Mouse (Mus musculus) forebrain, embryonic 13.5 days (tissue): Measurements from ENCODE around the gene Ralb. TPM values are rescaled to one million over a fixed set of nuclear protein-coding genes. Genes with fewer than 3 reads are reported as not detected.

Source experiments
- ATAC-seq: fragments of 200-750 bp; cut with Nextera tagmentation; 2 replicates; pipeline ENCODE4 v1.8.0; 2017
- H3K27ac ChIP-seq: fragments of 300-500 bp; sonication (generic); 2 replicates; pipeline ENCODE4 v1.5.1; 2015; ENCODE audit warnings: inconsistent platforms, mild to moderate bottlenecking, moderate library complexity
- H3K27me3 ChIP-seq: fragments of 300-500 bp; sonication (generic); 2 replicates; pipeline ENCODE4 v1.6.1; 2015; ENCODE audit warnings: mild to moderate bottlenecking, inconsistent platforms
- H3K36me3 ChIP-seq: fragments of 300-500 bp; sonication (generic); 2 replicates; pipeline ENCODE4 v1.6.1; 2015; ENCODE audit warnings: mild to moderate bottlenecking, inconsistent platforms; ENCODE audit not compliant: poor library complexity, severe bottlenecking
- H3K4me1 ChIP-seq: fragments of 300-500 bp; sonication (generic); 2 replicates; pipeline ENCODE4 v1.6.1; 2015; ENCODE audit warnings: inconsistent platforms
- H3K4me2 ChIP-seq: fragments of 300-500 bp; sonication (generic); 2 replicates; pipeline ENCODE4 v1.6.1; 2015; ENCODE audit warnings: inconsistent platforms, mild to moderate bottlenecking, moderate library complexity
- H3K4me3 ChIP-seq: fragments of 300-500 bp; sonication (generic); 2 replicates; pipeline ENCODE4 v1.5.1; 2015; ENCODE audit warnings: mild to moderate bottlenecking, inconsistent platforms
- H3K9ac ChIP-seq: fragments of 300-500 bp; sonication (generic); 2 replicates; pipeline ENCODE4 v1.6.1; 2015; ENCODE audit warnings: mild to moderate bottlenecking, inconsistent platforms
- H3K9me3 ChIP-seq: fragments of 300-500 bp; sonication (generic); replicated peaks from 2 replicates; pipeline ENCODE4 v1.6.1; 2016; ENCODE audit warnings: inconsistent platforms
- WGBS: fragments of 180-500 bp; shearing (Covaris S2); methylation state at CpG from one replicate; pipeline ENCODE4 v1.1.7; 2015; 5-methylcytosine and 5-hydroxymethylcytosine counted together
- polyA plus RNA-seq: library from polyadenylated mRNA; unstranded; fragments of >200 nt; fragmentation: Nextera tagmentation; extraction: Ambion mirVana; gene quantifications from 2 replicates; pipeline ENCODE4 v1.2.1, GENCODE M21; 2015

Gene Ralb
- polyA plus RNA-seq, 1 experiment from 2014 or later: 51.0 TPM

DNA sequence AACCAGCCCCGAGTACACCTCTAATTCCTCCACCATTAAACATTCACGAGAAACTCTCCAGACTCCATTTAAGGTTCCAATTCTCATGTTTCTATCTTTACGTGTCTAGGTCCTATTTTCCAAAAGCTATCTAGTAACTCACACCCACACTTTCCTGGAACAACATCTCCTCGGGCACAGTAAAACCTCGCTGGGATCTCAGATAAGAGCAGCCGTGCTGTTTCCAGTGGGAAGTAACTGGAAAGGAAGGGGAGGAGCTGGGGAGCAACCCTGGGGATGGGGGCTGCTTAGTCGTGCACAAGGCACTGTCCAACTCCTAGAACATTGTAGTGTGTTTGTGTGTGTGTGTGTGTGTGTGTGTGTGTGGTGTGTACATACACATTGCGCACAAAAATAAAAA lies 2.7 kb downstream of the Ralb start:
- H3K27ac ChIP-seq: no peak overlapping the region
- H3K4me1 ChIP-seq: peaks cover 24% of the 10 kb centered on the region
- ATAC-seq: no peak
- H3K27me3 ChIP-seq: peaks cover 10% of the 10 kb centered on the region
- 90% methylated on average over 8 of the region's 8 CpGs for WGBS
- H3K36me3 ChIP-seq: peaks cover 5% of the 10 kb centered on the region; the same call in 1 of the 2 replicates
- no peaks in the 10 kb centered on the region; the same call in 1 of the 2 replicates for H3K9me3 ChIP-seq
- H3K9ac ChIP-seq: no peak overlapping the region
- H3K4me2 ChIP-seq: no peak overlapping the region
- H3K4me3 ChIP-seq: no peak overlapping the region

DNA sequence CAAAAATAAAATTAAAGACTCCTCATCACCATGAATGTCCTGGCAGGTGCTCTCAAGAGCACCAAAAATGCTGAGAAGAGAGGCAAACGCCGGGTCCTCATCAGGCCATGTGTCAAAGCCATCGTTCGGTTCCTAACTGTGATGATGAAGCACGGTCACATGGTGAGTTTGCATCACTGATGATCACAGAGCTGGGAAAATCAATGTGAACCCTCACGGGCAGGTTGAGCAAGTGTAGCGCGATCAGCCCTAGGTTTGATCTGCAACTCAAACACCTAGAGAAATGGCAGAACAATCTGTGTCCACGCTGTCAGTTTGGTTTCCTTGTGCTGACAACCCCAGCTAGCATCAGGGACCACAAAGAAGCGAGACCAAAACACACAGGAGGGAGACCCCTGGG lies 5.1 kb downstream of the Ralb start:
- Histone ChIP-seq H3K36me3 (peaks cover 5% of the 10 kb centered on the region; the same call in 1 of the 2 replicates), H3K27ac (no peak overlapping the region), H3K9ac (no peak overlapping the region), H3K4me3 (no peak overlapping the region), H3K27me3 (no peaks in the 10 kb centered on the region), H3K4me1 (peaks cover 18% of the 10 kb centered on the region), H3K9me3 (no peaks in the 10 kb centered on the region; the same call in 1 of the 2 replicates), H3K4me2 (no peak overlapping the region)
- WGBS: 91% methylated on average over 10 of the region's 10 CpGs
- no peak for ATAC-seq

- H3K4me3 ChIP-seq: no peak overlapping the region
- ATAC-seq: no peak
- WGBS: 89% methylated on average over 9 of the region's 9 CpGs
These were observed 5.9 kb downstream of the Ralb start for GRCm38 (mm10) chr1:119498536-119499231.

GRCm38 (mm10) chr1:119497346-119498004 lies 7.1 kb downstream of the Ralb start:
- Histone ChIP-seq H3K9ac (no peak overlapping the region), H3K9me3 (no peaks in the 10 kb centered on the region; the same call in 1 of the 2 replicates), H3K4me2 (no peak overlapping the region), H3K36me3 (peaks cover 5% of the 10 kb centered on the region; the same call in 1 of the 2 replicates), H3K27me3 (no peaks in the 10 kb centered on the region), H3K27ac (no peak overlapping the region), H3K4me3 (no peak overlapping the region), H3K4me1 (0 out of 2 replicates have a peak, but pooled peaks cover under 1% of the 10 kb centered on the region)
- ATAC-seq: no peak
- WGBS: 68% methylated on average over 5 of the region's 5 CpGs

More at GRCm38 (mm10) chr1:119498536-119499231, 5.9 kb downstream of the Ralb start:
- Histone ChIP-seq H3K4me2 (no peak overlapping the region), H3K4me1 (peaks cover 12% of the 10 kb centered on the region), H3K27ac (no peak overlapping the region), H3K36me3 (peaks cover 5% of the 10 kb centered on the region; the same call in 1 of the 2 replicates), H3K9ac (no peak overlapping the region), H3K27me3 (no peaks in the 10 kb centered on the region), H3K9me3 (no peaks in the 10 kb centered on the region; the same call in 1 of the 2 replicates)

- 87% methylated on average over 6 of the region's 6 CpGs for WGBS
- Histone ChIP-seq H3K9me3 (no peaks in the 10 kb centered on the region; the same call in 1 of the 2 replicates), H3K4me1 (peaks cover 5% of the 10 kb centered on the region; the same call in 1 of the 2 replicates), H3K4me3 (no peak overlapping the region), H3K4me2 (no peak overlapping the region), H3K36me3 (peaks cover under 1% of the 10 kb centered on the region; the same call in 1 of the 2 replicates), H3K9ac (no peak overlapping the region), H3K27me3 (no peaks in the 10 kb centered on the region), H3K27ac (no peak overlapping the region)
- ATAC-seq: no peak
These were observed 9.2 kb downstream of the Ralb start for GRCm38 (mm10) chr1:119495396-119495775.

- H3K4me1 ChIP-seq: peaks cover 5% of the 10 kb centered on the region; the same call in 1 of the 2 replicates
- H3K27me3 ChIP-seq: no peaks in the 10 kb centered on the region
- no peak overlapping the region for H3K9ac ChIP-seq
- no peaks in the 10 kb centered on the region for H3K9me3 ChIP-seq
- H3K4me3 ChIP-seq: no peak overlapping the region
- ATAC-seq: no peak
- 93% methylated on average over 8 of the region's 9 CpGs for WGBS
- H3K4me2 ChIP-seq: no peak overlapping the region
- H3K36me3 ChIP-seq: no peaks in the 10 kb centered on the region
- H3K27ac ChIP-seq: no peak overlapping the region
These were observed 9.7 kb downstream of the Ralb start for GRCm38 (mm10) chr1:119494712-119495395.

DNA sequence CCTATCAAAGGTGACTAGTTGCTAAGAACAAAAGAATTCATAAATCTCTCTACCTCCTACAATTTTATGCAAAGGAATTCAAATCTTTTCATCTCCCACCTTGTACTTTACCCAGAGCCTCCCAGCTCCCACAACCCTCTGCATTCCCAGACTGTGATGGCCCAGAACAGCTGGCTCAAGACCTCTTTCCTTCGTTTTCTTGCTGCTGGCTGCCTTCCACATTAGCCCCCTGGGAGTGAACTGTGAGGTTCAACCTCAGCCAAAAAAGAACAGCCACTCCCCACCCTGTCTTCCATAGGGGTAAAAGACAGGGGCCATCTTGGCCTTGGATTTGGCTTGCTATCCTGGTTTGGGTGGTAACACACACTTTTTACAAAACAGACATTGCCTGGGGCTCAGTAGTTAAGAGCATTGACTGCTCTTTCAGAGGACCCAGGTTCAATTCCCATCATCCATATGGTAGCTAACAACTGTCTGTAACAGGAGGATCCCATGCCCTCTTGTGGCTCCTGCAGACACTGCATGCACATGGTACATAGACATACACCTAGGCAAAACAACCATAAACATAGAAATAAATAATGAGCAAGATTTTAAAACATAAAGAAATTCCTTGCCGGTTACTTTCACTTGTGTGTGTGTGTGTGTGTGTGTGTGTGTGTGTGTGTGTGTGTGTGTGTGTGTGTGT lies 10.4 kb downstream of the Ralb start:
- WGBS: 71% methylated on average over 2 of the region's 2 CpGs
- H3K27me3 ChIP-seq: no peaks in the 10 kb centered on the region

DNA sequence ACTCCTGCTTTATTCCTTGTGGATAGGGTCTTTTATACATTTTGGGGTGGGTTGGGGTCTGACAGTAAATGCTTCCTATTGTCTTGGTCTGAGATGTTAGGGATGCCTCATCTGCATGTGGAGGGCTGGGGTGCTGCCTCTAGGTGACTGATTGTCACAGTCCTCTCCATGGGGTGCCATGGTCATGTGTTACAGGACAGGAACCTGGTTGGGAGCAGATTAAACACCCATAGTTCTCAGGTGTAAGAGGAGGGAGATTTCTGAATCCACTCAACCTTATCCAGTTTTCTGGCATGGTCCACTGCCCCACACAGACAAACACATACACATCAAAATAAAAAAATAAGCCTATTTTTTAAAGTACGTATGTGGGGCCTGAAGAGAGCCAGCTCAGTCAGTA lies 12.1 kb downstream of the Ralb start:
- Histone ChIP-seq H3K4me2 (no peak overlapping the region), H3K27me3 (no peaks in the 10 kb centered on the region), H3K4me1 (peaks cover 12% of the 10 kb centered on the region), H3K27ac (no peak overlapping the region), H3K36me3 (no peaks in the 10 kb centered on the region), H3K4me3 (no peak overlapping the region), H3K9ac (no peak overlapping the region), H3K9me3 (no peaks in the 10 kb centered on the region)
- WGBS: 90% methylated on average over 1 of the region's 1 CpGs
- ATAC-seq: no peak

More for the DNA sequence above, 10.4 kb downstream of the Ralb start:
- Histone ChIP-seq H3K9ac (no peak overlapping the region), H3K9me3 (no peaks in the 10 kb centered on the region), H3K27ac (no peak overlapping the region), H3K4me1 (peaks cover 5% of the 10 kb centered on the region; the same call in 1 of the 2 replicates), H3K4me3 (no peak overlapping the region), H3K36me3 (no peaks in the 10 kb centered on the region), H3K4me2 (no peak overlapping the region)
- ATAC-seq: no peak

DNA sequence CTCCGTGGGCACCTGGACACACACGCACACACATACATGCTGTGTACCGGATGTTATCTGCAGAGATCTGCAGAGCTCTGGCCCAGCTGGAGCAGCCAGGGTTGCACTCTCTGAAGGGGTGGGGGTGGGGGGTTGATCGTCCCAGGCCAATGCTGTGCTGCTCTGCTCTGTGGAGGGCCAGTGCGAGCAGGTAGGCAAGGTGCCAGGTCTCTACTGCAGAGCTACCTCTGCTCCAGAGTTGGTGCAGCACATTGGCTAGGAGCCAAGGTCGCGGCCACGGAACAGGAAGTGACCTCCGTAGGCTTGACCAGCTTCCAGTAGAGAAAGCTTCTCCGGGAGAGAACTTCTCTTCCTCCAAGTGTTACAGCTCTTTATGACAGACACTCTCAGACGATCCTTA lies 12.5 kb downstream of the Ralb start:
- Histone ChIP-seq H3K36me3 (no peaks in the 10 kb centered on the region), H3K27ac (no peak overlapping the region), H3K9me3 (no peaks in the 10 kb centered on the region), H3K4me3 (no peak overlapping the region), H3K4me2 (no peak overlapping the region), H3K27me3 (no peaks in the 10 kb centered on the region), H3K4me1 (peaks cover 16% of the 10 kb centered on the region), H3K9ac (no peak overlapping the region)
- no peak for ATAC-seq
- WGBS: 66% methylated on average over 11 of the region's 11 CpGs

DNA sequence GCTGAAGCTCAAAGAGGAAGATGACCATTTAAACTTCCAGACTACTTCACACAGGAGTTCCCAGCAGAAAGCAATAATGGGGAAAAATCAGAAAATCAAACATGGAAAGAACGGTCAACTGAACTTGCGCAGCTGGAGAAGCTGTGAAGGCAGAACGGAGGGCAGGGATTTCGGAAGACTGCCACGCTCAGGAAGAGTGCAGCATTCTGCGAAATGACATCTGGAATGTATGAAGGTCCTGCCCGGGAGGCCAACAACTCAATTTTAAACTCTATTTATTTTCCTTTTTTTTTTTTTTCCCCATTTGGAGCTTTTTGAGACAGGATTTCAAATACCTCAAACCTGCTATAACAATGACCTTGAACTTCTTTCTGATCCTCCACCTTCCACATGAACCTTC lies 13.8 kb downstream of the Ralb start:
- Histone ChIP-seq H3K9me3 (no peaks in the 10 kb centered on the region), H3K27me3 (no peaks in the 10 kb centered on the region), H3K4me1 (peaks cover 27% of the 10 kb centered on the region), H3K27ac (no peak overlapping the region), H3K9ac (no peak overlapping the region), H3K4me3 (no peak overlapping the region), H3K36me3 (no peaks in the 10 kb centered on the region), H3K4me2 (no peak overlapping the region)
- 87% methylated on average over 7 of the region's 7 CpGs for WGBS
- ATAC-seq: no peak

- no peaks in the 10 kb centered on the region for H3K36me3 ChIP-seq
- no peaks in the 10 kb centered on the region for H3K9me3 ChIP-seq
- H3K27ac ChIP-seq: no peak overlapping the region
- H3K4me3 ChIP-seq: no peak overlapping the region
- 67% methylated on average over 10 of the region's 10 CpGs for WGBS
- ATAC-seq: no peak
- H3K9ac ChIP-seq: no peak overlapping the region
- no peaks in the 10 kb centered on the region for H3K27me3 ChIP-seq
- peaks cover 27% of the 10 kb centered on the region for H3K4me1 ChIP-seq
- H3K4me2 ChIP-seq: no peak overlapping the region
These were observed 16.5 kb downstream of the Ralb start for GRCm38 (mm10) chr1:119487917-119488590.
